ENCODE assay signal across 15 mouse cellular contexts in the genomic region with DNA sequence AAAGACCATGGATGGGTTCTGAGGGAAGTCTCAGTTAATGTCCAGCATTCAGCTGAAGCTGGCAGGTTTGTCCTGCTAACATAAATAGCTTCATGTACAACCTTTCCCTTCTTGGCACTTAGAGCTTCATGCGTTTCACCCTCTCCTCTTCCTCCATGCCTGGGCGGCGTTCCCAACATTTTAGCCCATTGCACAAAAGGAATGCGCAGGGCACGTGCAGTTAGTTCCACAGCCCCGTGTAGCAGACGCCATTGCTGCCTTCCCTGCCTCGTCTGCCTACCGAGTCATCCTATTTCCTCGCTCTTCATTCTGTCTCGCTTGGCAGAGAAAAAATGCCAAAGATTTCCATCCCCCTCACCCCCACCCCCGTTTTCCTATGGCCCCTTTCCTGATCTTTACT. TPM values are rescaled to one million over a fixed set of nuclear protein-coding genes. Genes with fewer than 3 reads are reported as not detected.
A peak's percentile ranks its signal among the peaks of the same experiment; 100 is the strongest.
DNase-seq lines count a peak whose midpoint lies in the region; ATAC-seq and TF ChIP-seq lines count a peak whose summit lies in the region.
"Had no signal": no experiment of that assay in that cellular context is flagged by ENCODE, and none has a peak within 500 bp of the region (broad histone marks: within the 10 kb centered on the region; RNA-seq: fewer than 3 reads in every experiment).

No protein-coding gene starts in this region.

- peaks cover 35% of the 10 kb centered on the region for H3K4me1 ChIP-seq in limb, embryonic 12.5 days (replicated peaks)
- H3K4me1 ChIP-seq in limb, embryonic 10.5 days, result 0 out of 2 replicates have a peak, but pooled peaks cover 2% of the 10 kb centered on the region

- H3K9me3 ChIP-seq in limb, embryonic 12.5 days, result no peaks in the 10 kb centered on the region
- no peaks in the 10 kb centered on the region for H3K9me3 ChIP-seq in limb, embryonic 10.5 days (replicated peaks)
- H3K9me3 ChIP-seq: G1E had no signal

- peak; percentile 24 for DNase-seq in gastrocnemius, adult 2 months
- DNase-seq in gastrocnemius, adult 8-10 months (ENCODE audit: low spot score in 2 of 2), result no peak
- DNase-seq in limb, embryonic 10.5 days (ENCODE audit: low spot score), result no peak
- DNase-seq in brain, embryonic 14.5 days (ENCODE audit: low read depth), result peak; percentile 57
- DNase-seq in kidney, postnatal 14 days, result peak; percentile 50
- DNase-seq in spleen, postnatal 4 days (ENCODE audit: low spot score in 2 of 2), result no peak
- no peak for DNase-seq in embryo, embryonic 10.5 days (ENCODE audit: low spot score)
- DNase-seq: heart, postnatal 4 days; liver; lung, postnatal 4 days; midbrain, embryonic 14.5 days; right cerebral cortex, adult 18-20 months had no signal

- ATAC-seq in limb, embryonic 12.5 days (ENCODE audit: insufficient number of reproducible peaks, insufficient read depth, low FRiP score, low TSS enrichment, low read depth), result no peak

- H3K36me3 ChIP-seq in limb, embryonic 12.5 days, result no peaks in the 10 kb centered on the region
- no peaks in the 10 kb centered on the region for H3K36me3 ChIP-seq in limb, embryonic 10.5 days
- H3K36me3 ChIP-seq: G1E had no signal

- peak overlapping the region; percentile 35; the same call in 1 of the 2 replicates for H3K27ac ChIP-seq in gastrocnemius, adult 2 months
- H3K27ac ChIP-seq in limb, embryonic 12.5 days, result peak overlapping the region; percentile 62
- no peak overlapping the region for H3K27ac ChIP-seq in limb, embryonic 10.5 days
- H3K27ac ChIP-seq: left cerebral cortex, adult 2 months had no signal

- 79% methylated on average over 12 of the region's 12 CpGs for WGBS in limb, embryonic 12.5 days
- 84% methylated on average over 12 of the region's 12 CpGs for WGBS in limb, embryonic 10.5 days

- TF ChIP-seq CTCF in gastrocnemius, adult 2 months (IDR thresholded peaks at IDR 0.05), result no peak
- no peak for TF ChIP-seq CTCF in brain, embryonic 14.5 days (IDR thresholded peaks at IDR 0.05; ENCODE audit: borderline replicate concordance, extremely low read depth, insufficient read depth, insufficient read length)

- H3K4me3 ChIP-seq in gastrocnemius, adult 2 months, result no peak overlapping the region
- H3K4me3 ChIP-seq in limb, embryonic 12.5 days (replicated peaks), result no peak overlapping the region
- no peak overlapping the region for H3K4me3 ChIP-seq in limb, embryonic 10.5 days
- H3K4me3 ChIP-seq: left cerebral cortex, adult 2 months had no signal

- H3K27me3 ChIP-seq in limb, embryonic 12.5 days, result 0 out of 2 replicates have a peak, but pooled peaks cover 2% of the 10 kb centered on the region
- no peaks in the 10 kb centered on the region for H3K27me3 ChIP-seq in limb, embryonic 10.5 days (ENCODE audit: low read depth, poor library complexity, severe bottlenecking)

- H3K9ac ChIP-seq in limb, embryonic 12.5 days (replicated peaks), result no peak overlapping the region

- intact Hi-C loops in gastrocnemius, adult 2 months (cut with DNase I), result no loop called here

- no peak for TF ChIP-seq POLR2A in brain, embryonic 14.5 days (IDR thresholded peaks at IDR 0.05; ENCODE audit: borderline replicate concordance, extremely low read depth, insufficient read depth, insufficient read length, poor library complexity, severe bottlenecking)

- no peak overlapping the region for H3K4me2 ChIP-seq in limb, embryonic 12.5 days

RNA-seq across cellular contexts. Expression of gene Hibadh, which starts 34.4 kb away (rescaled TPM):
- 100 to 1,000 TPM; 105 to 137 TPM for total RNA-seq in gastrocnemius, adult 2 months (2021)
- 100 to 1,000 TPM; 106 to 125 (median 119) TPM for total RNA-seq in gastrocnemius, adult 8-10 months (2022)
- polyA plus RNA-seq in limb, embryonic 12.5 days (2016; fragmentation: Nextera tagmentation; extraction: Ambion mirVana), result 95.7 and 102 TPM in 2 replicates
- 64.2 and 68.7 TPM in 2 replicates for polyA plus RNA-seq in limb, embryonic 10.5 days (2016; fragmentation: Nextera tagmentation; extraction: Ambion mirVana)
- 32.2 and 34.2 TPM in 2 replicates for polyA plus RNA-seq in brain, embryonic 14.5 days (2012; rRNA removed)

RNA-seq across cellular contexts. Expression of gene Tax1bp1, which starts 39.0 kb away (rescaled TPM):
- 10 to 100 TPM; 67.5 to 73.4 TPM for total RNA-seq in gastrocnemius, adult 2 months (2021)
- total RNA-seq in gastrocnemius, adult 8-10 months (2022), result 10 to 100 TPM; 69.3 to 72.3 (median 71.7) TPM
- polyA plus RNA-seq in limb, embryonic 12.5 days (2016; fragmentation: Nextera tagmentation; extraction: Ambion mirVana), result 157 and 168 TPM in 2 replicates
- polyA plus RNA-seq in limb, embryonic 10.5 days (2016; fragmentation: Nextera tagmentation; extraction: Ambion mirVana), result 105 and 122 TPM in 2 replicates
- 53.1 and 65.7 TPM in 2 replicates for polyA plus RNA-seq in brain, embryonic 14.5 days (2012; rRNA removed)

Comparison
In these comparisons a context has a peak if more than half of its experiments do, and no peak if none do; other contexts are left out.
1. DNase-seq: peak in gastrocnemius, adult 2 months (single experiment), brain, embryonic 14.5 days (single experiment) and kidney, postnatal 14 days (single experiment); none in gastrocnemius, adult 8-10 months (0 of 2), limb, embryonic 10.5 days (single experiment), spleen, postnatal 4 days (0 of 2) and embryo, embryonic 10.5 days (single experiment).